Comparison of ENCODE assay signal across 8 mouse cellular contexts in genomic region chr1:81516575-81517210, GRCm38 (mm10).
DNase-seq lines count a peak whose midpoint lies in the region; ATAC-seq and TF ChIP-seq lines count a peak whose summit lies in the region.

No protein-coding gene starts in this region.

- no peaks in the 10 kb centered on the region for H3K4me1 ChIP-seq in intestine, embryonic 14.5 days (replicated peaks; ENCODE audit: control insufficient read depth, insufficient read depth, low read length)
- H3K4me1 ChIP-seq in intestine, embryonic 15.5 days (replicated peaks): no peaks in the 10 kb centered on the region
- H3K4me1 ChIP-seq in hindbrain, embryonic 14.5 days (replicated peaks; ENCODE audit: control insufficient read depth, insufficient read depth, low read length): no peaks in the 10 kb centered on the region
- H3K4me1 ChIP-seq in midbrain, embryonic 14.5 days (ENCODE audit: control insufficient read depth, insufficient read depth, low read length): 0 out of 2 replicates have a peak, but pooled peaks cover 3% of the 10 kb centered on the region

- no peaks in the 10 kb centered on the region for H3K27me3 ChIP-seq in intestine, embryonic 14.5 days (replicated peaks; ENCODE audit: control insufficient read depth, insufficient read depth, low read length)
- no peaks in the 10 kb centered on the region for H3K27me3 ChIP-seq in intestine, embryonic 15.5 days (replicated peaks)
- no peaks in the 10 kb centered on the region for H3K27me3 ChIP-seq in C2C12 (ENCODE audit: control insufficient read depth, insufficient read depth, insufficient read length)
- H3K27me3 ChIP-seq in hindbrain, embryonic 14.5 days (ENCODE audit: control insufficient read depth, insufficient read depth, low read length): no peaks in the 10 kb centered on the region
- no peaks in the 10 kb centered on the region for H3K27me3 ChIP-seq in midbrain, embryonic 14.5 days (ENCODE audit: control insufficient read depth, insufficient read depth, low read length)

- no peaks in the 10 kb centered on the region for H3K36me3 ChIP-seq in intestine, embryonic 14.5 days (ENCODE audit: control insufficient read depth, insufficient read depth, low read length)
- no peaks in the 10 kb centered on the region for H3K36me3 ChIP-seq in intestine, embryonic 15.5 days
- H3K36me3 ChIP-seq in C2C12 (ENCODE audit: control insufficient read depth, insufficient read depth): no peaks in the 10 kb centered on the region
- H3K36me3 ChIP-seq in hindbrain, embryonic 14.5 days (replicated peaks; ENCODE audit: control insufficient read depth, insufficient read depth): no peaks in the 10 kb centered on the region
- no peaks in the 10 kb centered on the region for H3K36me3 ChIP-seq in midbrain, embryonic 14.5 days (ENCODE audit: control insufficient read depth, insufficient read depth, low read length)

- no peak overlapping the region for H3K4me2 ChIP-seq in intestine, embryonic 14.5 days (ENCODE audit: low read length)
- no peak overlapping the region for H3K4me2 ChIP-seq in intestine, embryonic 15.5 days (replicated peaks)
- H3K4me2 ChIP-seq in hindbrain, embryonic 14.5 days (replicated peaks): no peak overlapping the region
- no peak overlapping the region for H3K4me2 ChIP-seq in midbrain, embryonic 14.5 days (ENCODE audit: low read length)

- 0 out of 2 replicates have a peak, but pooled peaks have one; percentile 43 for ATAC-seq in intestine, embryonic 14.5 days (replicated peaks; ENCODE audit: low FRiP score, low TSS enrichment, low read depth)
- ATAC-seq in intestine, embryonic 15.5 days: no peak
- ATAC-seq in hindbrain, embryonic 14.5 days (ENCODE audit: low FRiP score): peak; percentile 78; the same call in 1 of the 2 replicates
- ATAC-seq in midbrain, embryonic 14.5 days (ENCODE audit: low FRiP score, low TSS enrichment): peak; percentile 62; the same call in 1 of the 2 replicates

- no peaks in the 10 kb centered on the region for H3K79me3 ChIP-seq in C2C12 (ENCODE audit: low read depth)

- no peaks in the 10 kb centered on the region for H3K9me3 ChIP-seq in intestine, embryonic 14.5 days (ENCODE audit: control insufficient read depth, low read length)
- no peaks in the 10 kb centered on the region for H3K9me3 ChIP-seq in intestine, embryonic 15.5 days
- no peaks in the 10 kb centered on the region for H3K9me3 ChIP-seq in hindbrain, embryonic 14.5 days (ENCODE audit: control insufficient read depth, low read length)
- H3K9me3 ChIP-seq in midbrain, embryonic 14.5 days (ENCODE audit: control insufficient read depth, low read length): no peaks in the 10 kb centered on the region

- no peak overlapping the region for H3K4me3 ChIP-seq in intestine, embryonic 14.5 days (ENCODE audit: low read depth, low read length)
- H3K4me3 ChIP-seq in intestine, embryonic 15.5 days (replicated peaks): no peak overlapping the region
- H3K4me3 ChIP-seq in C2C12 (ENCODE audit: insufficient read depth, poor library complexity, severe bottlenecking): no peak overlapping the region
- H3K4me3 ChIP-seq in hindbrain, embryonic 14.5 days (replicated peaks; ENCODE audit: low read length): no peak overlapping the region
- no peak overlapping the region for H3K4me3 ChIP-seq in midbrain, embryonic 14.5 days (replicated peaks; ENCODE audit: low read depth, low read length)

- no peak for DNase-seq in intestine, embryonic 14.5 days (ENCODE audit: low spot score)
- DNase-seq in ZHBTc4 (ENCODE audit: low read depth, low spot score): peak; percentile 6
- peak; percentile 67 for DNase-seq in hindbrain, embryonic 14.5 days (ENCODE audit: low spot score)
- peak; percentile 81 for DNase-seq in midbrain, embryonic 14.5 days
- DNase-seq in B cell, adult 2 months: no peak
- DNase-seq in thymus, postnatal 0 days (ENCODE audit: low spot score): no peak

- 59% methylated on average over 10 of the region's 10 CpGs for WGBS in intestine, embryonic 14.5 days
- WGBS in intestine, embryonic 15.5 days: 59% methylated on average over 10 of the region's 10 CpGs
- WGBS in hindbrain, embryonic 14.5 days: 61% methylated on average over 10 of the region's 10 CpGs
- 61% methylated on average over 10 of the region's 10 CpGs for WGBS in midbrain, embryonic 14.5 days

- no peak overlapping the region for H3K27ac ChIP-seq in intestine, embryonic 14.5 days (ENCODE audit: low read depth)
- no peak overlapping the region for H3K27ac ChIP-seq in intestine, embryonic 15.5 days
- H3K27ac ChIP-seq in hindbrain, embryonic 14.5 days: no peak overlapping the region
- no peak overlapping the region for H3K27ac ChIP-seq in midbrain, embryonic 14.5 days (replicated peaks; ENCODE audit: low read depth, low read length)

- H3K79me2 ChIP-seq in C2C12 (ENCODE audit: control insufficient read depth, insufficient read depth): no peaks in the 10 kb centered on the region

- H3ac ChIP-seq in C2C12 (ENCODE audit: control insufficient read depth, insufficient read length, low read depth): no peak overlapping the region

- TF ChIP-seq CTCF in C2C12 (IDR thresholded peaks at IDR 0.05; ENCODE audit: control insufficient read depth, insufficient read depth, insufficient read length): no peak

- no peak overlapping the region for H3K9ac ChIP-seq in intestine, embryonic 14.5 days (ENCODE audit: low read length)
- no peak overlapping the region for H3K9ac ChIP-seq in intestine, embryonic 15.5 days
- no peak overlapping the region for H3K9ac ChIP-seq in hindbrain, embryonic 14.5 days
- H3K9ac ChIP-seq in midbrain, embryonic 14.5 days (replicated peaks; ENCODE audit: low read length): no peak overlapping the region

TF ChIP-seq in C2C12, 6 proteins besides CTCF, POLR2A, EP300 and RAD21:
- TF ChIP-seq CEBPB (IDR thresholded peaks at IDR 0.05; ENCODE audit: low read depth): peak; percentile 13
- no peak for TF ChIP-seq FOSL1 (IDR thresholded peaks at IDR 0.05; ENCODE audit: insufficient read depth, low read length, poor library complexity, severe bottlenecking)
- no peak for TF ChIP-seq MAX (IDR thresholded peaks at IDR 0.05)
- TF ChIP-seq USF1 (IDR thresholded peaks at IDR 0.05; ENCODE audit: low read depth): no peak

Comparison
In these comparisons a context has a peak if more than half of its experiments do, and no peak if none do; other contexts are left out.
1. DNase-seq: peak in ZHBTc4 (single experiment), hindbrain, embryonic 14.5 days (single experiment) and midbrain, embryonic 14.5 days (single experiment); none in intestine, embryonic 14.5 days (single experiment), B cell, adult 2 months (0 of 2) and thymus, postnatal 0 days (single experiment).